Mouse (Mus musculus) gastrocnemius, adult 2 months (tissue): ENCODE results near the gene Megf6. TPM values are rescaled to one million over a fixed set of nuclear protein-coding genes. Genes with fewer than 3 reads are reported as not detected.
A peak's percentile ranks its signal among the peaks of the same experiment; 100 is the strongest.

Experiments used
- DNase-seq: peaks from one replicate; pipeline ENCODE4 v3.0.0; 2022
- H3K27ac ChIP-seq: fragments of 200-600 bp; 2 replicates; pipeline ENCODE4 v1.8.1; 2022; ENCODE audit warnings: mild to moderate bottlenecking
- H3K4me3 ChIP-seq: fragments of 200-600 bp; 2 replicates; pipeline ENCODE4 v1.8.1; 2022; ENCODE audit warnings: mild to moderate bottlenecking, moderate library complexity
- CTCF ChIP-seq: fragments of 200-600 bp; IDR thresholded peaks from 2 replicates; pipeline ENCODE4 v1.8.1; 2022; ENCODE audit warnings: antibody characterized with exemption, mild to moderate bottlenecking, moderate library complexity
- intact Hi-C: fragments of 180-260 bp; cut with DNase I; formaldehyde crosslinking; loops from one replicate; pipeline ENCODE4 v1.15.1; 2025
- total RNA-seq, 2 experiments: library from RNA; stranded (reverse); gene quantifications; 2 replicates each; pipeline ENCODE4 v1.2.3; 2021

The Megf6 gene
- total RNA-seq, 2 experiments from 2014 or later: 0.15 to 0.70 TPM

GRCm38 (mm10) chr4:154226678-154227077 is 56.1 kb downstream of the Megf6 start:
- intact Hi-C loops: no loop called here
- no peak overlapping the region for H3K4me3 ChIP-seq

GRCm38 (mm10) chr4:154228336-154228735 is 57.8 kb downstream of the Megf6 start:
- intact Hi-C loops: no loop called here
- Histone ChIP-seq H3K4me3 (no peak overlapping the region; the same call in 1 of the 2 replicates), H3K27ac (no peak overlapping the region)
- no peak for TF ChIP-seq CTCF
- DNase-seq: peak; percentile 62

More at GRCm38 (mm10) chr4:154226678-154227077, 56.1 kb downstream of the Megf6 start:
- no peak overlapping the region for H3K27ac ChIP-seq
- no peak for DNase-seq
- no peak for TF ChIP-seq CTCF

- Histone ChIP-seq H3K27ac (no peak overlapping the region), H3K4me3 (no peak overlapping the region)
- intact Hi-C loops: no loop called here
- peak; percentile 59 for DNase-seq
- TF ChIP-seq CTCF: no peak
Measured at GRCm38 (mm10) chr4:154229569-154229968, 59.0 kb downstream of the Megf6 start.

GRCm38 (mm10) chr4:154231380-154231779 is 60.9 kb downstream of the Megf6 start:
- no peak for DNase-seq
- no peak for TF ChIP-seq CTCF
- Histone ChIP-seq H3K4me3 (no peak overlapping the region), H3K27ac (no peak overlapping the region)
- intact Hi-C loops: no loop called here

GRCm38 (mm10) chr4:154232295-154232694 is 61.8 kb downstream of the Megf6 start:
- Histone ChIP-seq H3K27ac (peak overlapping the region; percentile 59), H3K4me3 (peak overlapping the region; percentile 17)
- peak; percentile 58 for DNase-seq
- intact Hi-C loops: no loop called here
- TF ChIP-seq CTCF: no peak

- intact Hi-C loops: no loop called here
- TF ChIP-seq CTCF: no peak
- no peak for DNase-seq
- H3K4me3 ChIP-seq: no peak overlapping the region
- no peak overlapping the region for H3K27ac ChIP-seq
Measured at GRCm38 (mm10) chr4:154236001-154236400, 65.5 kb downstream of the Megf6 start.

- no peak for DNase-seq
- H3K27ac ChIP-seq: no peak overlapping the region
- intact Hi-C loops: no loop called here
- no peak overlapping the region for H3K4me3 ChIP-seq
- no peak for TF ChIP-seq CTCF
Measured at GRCm38 (mm10) chr4:154236893-154237292, 66.4 kb downstream of the Megf6 start.

- H3K27ac ChIP-seq: no peak overlapping the region
- TF ChIP-seq CTCF: no peak
- no peak overlapping the region for H3K4me3 ChIP-seq
Measured at GRCm38 (mm10) chr4:154237306-154237705, 66.8 kb downstream of the Megf6 start.

GRCm38 (mm10) chr4:154239199-154239598 is 68.7 kb downstream of the Megf6 start:
- no peak overlapping the region for H3K4me3 ChIP-seq
- intact Hi-C loops: no loop called here
- no peak for DNase-seq
- no peak overlapping the region for H3K27ac ChIP-seq
- TF ChIP-seq CTCF: no peak

More at GRCm38 (mm10) chr4:154237306-154237705, 66.8 kb downstream of the Megf6 start:
- no peak for DNase-seq
- intact Hi-C loops: no loop called here

GRCm38 (mm10) chr4:154240608-154241007 is 70.1 kb downstream of the Megf6 start:
- Histone ChIP-seq H3K27ac (no peak overlapping the region), H3K4me3 (no peak overlapping the region)
- TF ChIP-seq CTCF: no peak
- DNase-seq: no peak
- intact Hi-C loops: no loop called here

GRCm38 (mm10) chr4:154245342-154245741 is 74.8 kb downstream of the Megf6 start:
- intact Hi-C loops: no loop called here
- Histone ChIP-seq H3K4me3 (no peak overlapping the region), H3K27ac (no peak overlapping the region)
- peak; percentile 51 for DNase-seq
- TF ChIP-seq CTCF: no peak

GRCm38 (mm10) chr4:154246115-154247040 is 75.8 kb downstream of the Megf6 start:
- peak; percentile 87 for TF ChIP-seq CTCF
- intact Hi-C loops: no loop called here
- Histone ChIP-seq H3K4me3 (peak overlapping the region; percentile 59), H3K27ac (peak overlapping the region; percentile 51; the same call in 1 of the 2 replicates)
- DNase-seq: peak; percentile 83
